Mouse (Mus musculus): Measurements from ENCODE around the gene Dapp1. TPM values are rescaled to one million over a fixed set of nuclear protein-coding genes. Genes with fewer than 3 reads are reported as not detected.

The Dapp1 gene
- total and polyA plus RNA-seq, 2 experiments = 0.59 to 1.6 TPM

- Histone ChIP-seq H3K9ac (ENCODE audit: low read depth, low read length) (no peak overlapping the region), H3K27ac (replicated peaks; ENCODE audit: insufficient read depth, low read depth, low read length) (no peak overlapping the region), H3K27me3 (ENCODE audit: control insufficient read depth, insufficient read depth, low read length) (no peaks in the 10 kb centered on the region), H3K36me3 (ENCODE audit: control insufficient read depth, insufficient read depth, low read length) (peaks cover 2% of the 10 kb centered on the region; the same call in 1 of the 2 replicates), H3K4me3 (ENCODE audit: insufficient read depth, low read depth, low read length) (no peak overlapping the region), H3K79me2 (ENCODE audit: control insufficient read depth, insufficient read depth, low read length) (no peaks in the 10 kb centered on the region), H3K4me1 (ENCODE audit: control insufficient read depth, insufficient read depth, low read length) (no peaks in the 10 kb centered on the region)
- 77% methylated on average over 5 of the region's 5 CpGs for WGBS
- DNase-seq (ENCODE audit: extremely low read depth, low read depth, low spot score) = no peak
- TF ChIP-seq CTCF (IDR thresholded peaks at IDR 0.05; ENCODE audit: low read depth, low read length) = no peak
- TF ChIP-seq POLR2A (IDR thresholded peaks at IDR 0.05; ENCODE audit: extremely low read depth, insufficient read depth, low read length) = no peak
Observed at GRCm38 (mm10) chr3:137935570-137936525, 45.5 kb downstream of the Dapp1 start.

- H3K27me3 ChIP-seq (ENCODE audit: control insufficient read depth, insufficient read depth, low read length) = no peaks in the 10 kb centered on the region
- H3K27ac ChIP-seq (replicated peaks; ENCODE audit: insufficient read depth, low read depth, low read length) = no peak overlapping the region
- WGBS = 77% methylated on average over 3 of the region's 3 CpGs
- no peaks in the 10 kb centered on the region for H3K79me2 ChIP-seq (ENCODE audit: control insufficient read depth, insufficient read depth, low read length)
- peaks cover 4% of the 10 kb centered on the region; the same call in 1 of the 2 replicates for H3K36me3 ChIP-seq (ENCODE audit: control insufficient read depth, insufficient read depth, low read length)
- no peak overlapping the region for H3K9ac ChIP-seq (ENCODE audit: low read depth, low read length)
- no peak for TF ChIP-seq POLR2A (IDR thresholded peaks at IDR 0.05; ENCODE audit: extremely low read depth, insufficient read depth, low read length)
- no peak for TF ChIP-seq CTCF (IDR thresholded peaks at IDR 0.05; ENCODE audit: low read depth, low read length)
- DNase-seq (ENCODE audit: extremely low read depth, low read depth, low spot score) = no peak
- H3K4me3 ChIP-seq (ENCODE audit: insufficient read depth, low read depth, low read length) = no peak overlapping the region
- H3K4me1 ChIP-seq (ENCODE audit: control insufficient read depth, insufficient read depth, low read length) = no peaks in the 10 kb centered on the region
Observed at GRCm38 (mm10) chr3:137933986-137934385, 47.4 kb downstream of the Dapp1 start.

- Histone ChIP-seq H3K36me3 (ENCODE audit: control insufficient read depth, insufficient read depth, low read length) (peaks cover 5% of the 10 kb centered on the region; the same call in 1 of the 2 replicates), H3K27me3 (ENCODE audit: control insufficient read depth, insufficient read depth, low read length) (no peaks in the 10 kb centered on the region), H3K27ac (replicated peaks; ENCODE audit: insufficient read depth, low read depth, low read length) (no peak overlapping the region), H3K79me2 (ENCODE audit: control insufficient read depth, insufficient read depth, low read length) (no peaks in the 10 kb centered on the region), H3K4me3 (ENCODE audit: insufficient read depth, low read depth, low read length) (no peak overlapping the region), H3K9ac (ENCODE audit: low read depth, low read length) (no peak overlapping the region), H3K4me1 (ENCODE audit: control insufficient read depth, insufficient read depth, low read length) (no peaks in the 10 kb centered on the region)
- 80% methylated on average over 7 of the region's 7 CpGs for WGBS
- TF ChIP-seq POLR2A (IDR thresholded peaks at IDR 0.05; ENCODE audit: extremely low read depth, insufficient read depth, low read length) (no peak), CTCF (IDR thresholded peaks at IDR 0.05; ENCODE audit: low read depth, low read length) (no peak)
- no peak for DNase-seq (ENCODE audit: extremely low read depth, low read depth, low spot score)
Observed at GRCm38 (mm10) chr3:137932748-137933147, 48.6 kb downstream of the Dapp1 start.

- Histone ChIP-seq H3K4me3 (ENCODE audit: insufficient read depth, low read depth, low read length) (no peak overlapping the region), H3K27me3 (ENCODE audit: control insufficient read depth, insufficient read depth, low read length) (no peaks in the 10 kb centered on the region), H3K9ac (ENCODE audit: low read depth, low read length) (no peak overlapping the region), H3K79me2 (ENCODE audit: control insufficient read depth, insufficient read depth, low read length) (no peaks in the 10 kb centered on the region), H3K36me3 (ENCODE audit: control insufficient read depth, insufficient read depth, low read length) (peaks cover 21% of the 10 kb centered on the region; the same call in 1 of the 2 replicates), H3K4me1 (ENCODE audit: control insufficient read depth, insufficient read depth, low read length) (no peaks in the 10 kb centered on the region), H3K27ac (replicated peaks; ENCODE audit: insufficient read depth, low read depth, low read length) (no peak overlapping the region)
- 81% methylated on average over 3 of the region's 3 CpGs for WGBS
- TF ChIP-seq CTCF (IDR thresholded peaks at IDR 0.05; ENCODE audit: low read depth, low read length) (no peak), POLR2A (IDR thresholded peaks at IDR 0.05; ENCODE audit: extremely low read depth, insufficient read depth, low read length) (no peak)
- no peak for DNase-seq (ENCODE audit: extremely low read depth, low read depth, low spot score)
Observed at GRCm38 (mm10) chr3:137929940-137930339, 51.4 kb downstream of the Dapp1 start.

GRCm38 (mm10) chr3:137927010-137927409 lies 54.3 kb downstream of the Dapp1 start:
- no peak overlapping the region for H3K4me3 ChIP-seq (ENCODE audit: insufficient read depth, low read depth, low read length)
- H3K9ac ChIP-seq (ENCODE audit: low read depth, low read length) = no peak overlapping the region
- H3K79me2 ChIP-seq (ENCODE audit: control insufficient read depth, insufficient read depth, low read length) = no peaks in the 10 kb centered on the region
- H3K27ac ChIP-seq (replicated peaks; ENCODE audit: insufficient read depth, low read depth, low read length) = no peak overlapping the region
- no peaks in the 10 kb centered on the region for H3K4me1 ChIP-seq (ENCODE audit: control insufficient read depth, insufficient read depth, low read length)
- H3K27me3 ChIP-seq (ENCODE audit: control insufficient read depth, insufficient read depth, low read length) = no peaks in the 10 kb centered on the region
- H3K36me3 ChIP-seq (ENCODE audit: control insufficient read depth, insufficient read depth, low read length) = peaks cover 34% of the 10 kb centered on the region
- TF ChIP-seq CTCF (IDR thresholded peaks at IDR 0.05; ENCODE audit: low read depth, low read length) (no peak), POLR2A (IDR thresholded peaks at IDR 0.05; ENCODE audit: extremely low read depth, insufficient read depth, low read length) (no peak)
- no peak for DNase-seq (ENCODE audit: extremely low read depth, low read depth, low spot score)
- 93% methylated on average over 4 of the region's 4 CpGs for WGBS

GRCm38 (mm10) chr3:137920594-137920993 lies 60.8 kb downstream of the Dapp1 start:
- TF ChIP-seq POLR2A (IDR thresholded peaks at IDR 0.05; ENCODE audit: extremely low read depth, insufficient read depth, low read length) = no peak
- Histone ChIP-seq H3K79me2 (ENCODE audit: control insufficient read depth, insufficient read depth, low read length) (peaks cover 8% of the 10 kb centered on the region; the same call in 1 of the 2 replicates), H3K36me3 (ENCODE audit: control insufficient read depth, insufficient read depth, low read length) (peaks cover 21% of the 10 kb centered on the region), H3K4me3 (ENCODE audit: insufficient read depth, low read depth, low read length) (no peak overlapping the region), H3K27ac (replicated peaks; ENCODE audit: insufficient read depth, low read depth, low read length) (no peak overlapping the region), H3K4me1 (ENCODE audit: control insufficient read depth, insufficient read depth, low read length) (peaks cover 6% of the 10 kb centered on the region; the same call in 1 of the 2 replicates), H3K27me3 (ENCODE audit: control insufficient read depth, insufficient read depth, low read length) (no peaks in the 10 kb centered on the region), H3K9ac (ENCODE audit: low read depth, low read length) (no peak overlapping the region)
- DNase-seq (ENCODE audit: extremely low read depth, low read depth, low spot score) = no peak
- WGBS = 93% methylated on average over 4 of the region's 4 CpGs

Measured in liver, adult 2 months (tissue).